Comparison of ENCODE assay signal across 11 mouse cellular contexts in the genomic region with DNA sequence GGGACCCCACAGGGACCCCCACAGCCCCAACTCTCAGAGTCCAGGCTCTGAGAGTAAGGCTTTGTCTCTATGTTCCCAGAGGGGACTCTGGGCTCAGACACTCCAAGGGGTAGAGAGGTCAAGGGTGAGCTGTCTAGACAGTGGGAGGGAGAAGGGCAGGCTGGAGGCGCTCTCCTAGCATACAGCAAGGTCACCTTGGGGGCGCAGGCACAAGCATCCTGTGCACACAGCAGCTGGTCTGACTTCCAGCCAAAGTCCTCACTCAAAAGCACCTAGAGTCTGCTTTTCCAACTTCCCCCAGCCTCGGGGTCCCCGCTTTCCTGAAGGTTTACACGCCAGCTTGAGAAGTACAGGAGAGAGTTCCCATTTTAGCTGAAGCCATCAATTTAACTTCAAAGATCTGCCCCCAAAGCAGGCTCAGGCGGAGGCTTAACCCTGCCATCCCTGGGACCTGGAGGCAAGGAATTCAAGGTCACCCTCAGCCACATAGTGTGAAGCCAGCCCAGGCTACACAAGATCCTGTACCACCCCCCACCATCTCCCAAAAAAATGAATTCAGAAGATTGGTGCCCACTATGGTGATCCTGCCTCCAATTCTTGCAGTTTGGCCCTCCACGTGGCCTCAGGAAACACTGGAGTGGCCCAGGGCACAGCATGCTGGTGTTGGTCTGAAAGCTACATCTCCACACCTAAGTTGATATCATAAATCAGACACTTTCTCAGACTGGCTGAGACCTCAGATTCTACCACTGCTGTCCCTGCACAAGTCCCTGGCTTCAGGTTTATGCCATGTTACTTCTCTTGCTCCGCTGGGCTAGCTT. TPM values are rescaled to one million over a fixed set of nuclear protein-coding genes. Genes with fewer than 3 reads are reported as not detected.
DNase-seq lines count a peak whose midpoint lies in the region; ATAC-seq lines count a peak whose summit lies in the region.
"Had no signal": no experiment of that assay in that cellular context is flagged by ENCODE, and none has a peak within 500 bp of the region (broad histone marks: within the 10 kb centered on the region; RNA-seq: fewer than 3 reads in every experiment).

No protein-coding gene starts in this region.

- H3K36me3 ChIP-seq in forebrain, embryonic 10.5 days (replicated peaks): peaks cover 42% of the 10 kb centered on the region
- H3K36me3 ChIP-seq in forebrain, embryonic 15.5 days: peaks cover 8% of the 10 kb centered on the region; the same call in 1 of the 2 replicates
- peaks cover 42% of the 10 kb centered on the region for H3K36me3 ChIP-seq in embryonic facial prominence, embryonic 13.5 days
- peaks cover 24% of the 10 kb centered on the region for H3K36me3 ChIP-seq in midbrain, embryonic 14.5 days (ENCODE audit: control insufficient read depth, insufficient read depth, low read length)

- H3K4me3 ChIP-seq in forebrain, embryonic 10.5 days: no peak overlapping the region
- H3K4me3 ChIP-seq in forebrain, embryonic 15.5 days: no peak overlapping the region
- no peak overlapping the region for H3K4me3 ChIP-seq in embryonic facial prominence, embryonic 13.5 days
- no peak overlapping the region for H3K4me3 ChIP-seq in midbrain, embryonic 14.5 days (replicated peaks; ENCODE audit: low read depth, low read length)
- H3K4me3 ChIP-seq: lung, embryonic 15.5 days had no signal

- no peak for DNase-seq in forebrain, embryonic 10.5 days (ENCODE audit: extremely low spot score, low spot score)
- peak; percentile 90 for DNase-seq in kidney, adult 9 months
- no peak for DNase-seq in midbrain, embryonic 14.5 days
- no peak for DNase-seq in left cerebral cortex, postnatal 14 days (ENCODE audit: low spot score in 2 of 2)
- DNase-seq in urinary bladder, postnatal 25 days (ENCODE audit: low spot score): no peak
- DNase-seq in layer of hippocampus, postnatal 14 days (ENCODE audit: low spot score in 2 of 2): no peak
- DNase-seq: cerebellum, adult 9-11 months had no signal

- no peak overlapping the region for H3K4me2 ChIP-seq in forebrain, embryonic 15.5 days (replicated peaks)
- no peak overlapping the region for H3K4me2 ChIP-seq in embryonic facial prominence, embryonic 13.5 days
- H3K4me2 ChIP-seq in midbrain, embryonic 14.5 days (ENCODE audit: low read length): no peak overlapping the region
- H3K4me2 ChIP-seq: lung, embryonic 15.5 days had no signal

- no peaks in the 10 kb centered on the region for H3K27me3 ChIP-seq in forebrain, embryonic 10.5 days (ENCODE audit: poor library complexity, severe bottlenecking)
- no peaks in the 10 kb centered on the region for H3K27me3 ChIP-seq in forebrain, embryonic 15.5 days
- H3K27me3 ChIP-seq in embryonic facial prominence, embryonic 13.5 days: no peaks in the 10 kb centered on the region
- no peaks in the 10 kb centered on the region for H3K27me3 ChIP-seq in midbrain, embryonic 14.5 days (ENCODE audit: control insufficient read depth, insufficient read depth, low read length)
- H3K27me3 ChIP-seq: lung, embryonic 15.5 days had no signal

- peaks cover 50% of the 10 kb centered on the region for H3K4me1 ChIP-seq in forebrain, embryonic 10.5 days
- H3K4me1 ChIP-seq in forebrain, embryonic 15.5 days: peaks cover 17% of the 10 kb centered on the region
- peaks cover 23% of the 10 kb centered on the region for H3K4me1 ChIP-seq in embryonic facial prominence, embryonic 13.5 days
- 0 out of 2 replicates have a peak, but pooled peaks cover 14% of the 10 kb centered on the region for H3K4me1 ChIP-seq in midbrain, embryonic 14.5 days (ENCODE audit: control insufficient read depth, insufficient read depth, low read length)

- no peak for ATAC-seq in forebrain, embryonic 15.5 days (replicated peaks)
- ATAC-seq in embryonic facial prominence, embryonic 13.5 days (ENCODE audit: insufficient number of reproducible peaks, insufficient read depth, low FRiP score, low TSS enrichment, low read depth): no peak
- no peak for ATAC-seq in midbrain, embryonic 14.5 days (ENCODE audit: low FRiP score, low TSS enrichment)

- intact Hi-C loops in left cerebral cortex, postnatal 14 days (cut with DNase I): no loop called here

- H3K27ac ChIP-seq in forebrain, embryonic 10.5 days: peak overlapping the region; percentile 76
- no peak overlapping the region for H3K27ac ChIP-seq in forebrain, embryonic 15.5 days (replicated peaks)
- peak overlapping the region; percentile 1; the same call in 1 of the 2 replicates for H3K27ac ChIP-seq in embryonic facial prominence, embryonic 13.5 days
- H3K27ac ChIP-seq in midbrain, embryonic 14.5 days (replicated peaks; ENCODE audit: low read depth, low read length): 0 out of 2 replicates have a peak overlapping the region, but pooled peaks have one; percentile 13
- H3K27ac ChIP-seq: lung, embryonic 15.5 days had no signal

- H3K9ac ChIP-seq in forebrain, embryonic 15.5 days (replicated peaks): no peak overlapping the region
- H3K9ac ChIP-seq in embryonic facial prominence, embryonic 13.5 days: 0 out of 2 replicates have a peak overlapping the region, but pooled peaks have one; percentile 0
- H3K9ac ChIP-seq in midbrain, embryonic 14.5 days (replicated peaks; ENCODE audit: low read length): no peak overlapping the region
- H3K9ac ChIP-seq: lung, embryonic 15.5 days had no signal

- H3K9me3 ChIP-seq in forebrain, embryonic 10.5 days: no peaks in the 10 kb centered on the region
- no peaks in the 10 kb centered on the region for H3K9me3 ChIP-seq in forebrain, embryonic 15.5 days
- H3K9me3 ChIP-seq in embryonic facial prominence, embryonic 13.5 days: no peaks in the 10 kb centered on the region
- no peaks in the 10 kb centered on the region for H3K9me3 ChIP-seq in midbrain, embryonic 14.5 days (ENCODE audit: control insufficient read depth, low read length)
- H3K9me3 ChIP-seq: lung, embryonic 15.5 days had no signal

- 64% methylated on average over 8 of the region's 8 CpGs for WGBS in forebrain, embryonic 10.5 days
- 70% methylated on average over 8 of the region's 8 CpGs for WGBS in forebrain, embryonic 15.5 days
- WGBS in embryonic facial prominence, embryonic 13.5 days: 42% methylated on average over 8 of the region's 8 CpGs
- WGBS in midbrain, embryonic 14.5 days: 58% methylated on average over 8 of the region's 8 CpGs

RNA-seq across cellular contexts. Expression of a gene that starts 12.6 kb away (rescaled TPM):
- 40.5 and 49.3 TPM in 2 replicates for polyA plus RNA-seq in forebrain, embryonic 10.5 days (2016; fragmentation: Nextera tagmentation; extraction: Ambion mirVana)
- 63.6 and 70.2 TPM in 2 replicates for polyA plus RNA-seq in forebrain, embryonic 15.5 days (2015; fragmentation: Nextera tagmentation; extraction: Ambion mirVana)
- polyA plus RNA-seq in embryonic facial prominence, embryonic 13.5 days (2015; fragmentation: Nextera tagmentation; extraction: Ambion mirVana): 50.5 and 63.1 TPM in 2 replicates
- polyA plus RNA-seq in midbrain, embryonic 14.5 days (2014; fragmentation: Nextera tagmentation; extraction: Ambion mirVana): 86.9 and 95.8 TPM in 2 replicates
- total RNA-seq in left cerebral cortex, postnatal 14 days (2021): 10 to 100 TPM; 14.8 to 19.0 TPM
- total RNA-seq in layer of hippocampus, postnatal 14 days (2021): 10 to 100 TPM; 25.9 to 30.8 TPM

RNA-seq across cellular contexts. Expression of a gene that starts 15.3 kb away (rescaled TPM):
- polyA plus RNA-seq in forebrain, embryonic 10.5 days (2016; fragmentation: Nextera tagmentation; extraction: Ambion mirVana): not detected in 2 replicates
- polyA plus RNA-seq in forebrain, embryonic 15.5 days (2015; fragmentation: Nextera tagmentation; extraction: Ambion mirVana): not detected in 2 replicates
- 0.14 and 0.22 TPM in 2 replicates for polyA plus RNA-seq in embryonic facial prominence, embryonic 13.5 days (2015; fragmentation: Nextera tagmentation; extraction: Ambion mirVana)
- 0.16 and 0.20 TPM in 2 replicates for polyA plus RNA-seq in midbrain, embryonic 14.5 days (2014; fragmentation: Nextera tagmentation; extraction: Ambion mirVana)
- not detected for total RNA-seq in left cerebral cortex, postnatal 14 days (2021)
- not detected for total RNA-seq in layer of hippocampus, postnatal 14 days (2021)

RNA-seq across cellular contexts. Expression of a gene that starts 25.5 kb away (rescaled TPM):
- 336 and 339 TPM in 2 replicates for polyA plus RNA-seq in forebrain, embryonic 10.5 days (2016; fragmentation: Nextera tagmentation; extraction: Ambion mirVana)
- 211 and 228 TPM in 2 replicates for polyA plus RNA-seq in forebrain, embryonic 15.5 days (2015; fragmentation: Nextera tagmentation; extraction: Ambion mirVana)
- polyA plus RNA-seq in embryonic facial prominence, embryonic 13.5 days (2015; fragmentation: Nextera tagmentation; extraction: Ambion mirVana): 248 and 270 TPM in 2 replicates
- 175 and 201 TPM in 2 replicates for polyA plus RNA-seq in midbrain, embryonic 14.5 days (2014; fragmentation: Nextera tagmentation; extraction: Ambion mirVana)
- 10 to 100 TPM; 64.3 to 69.7 TPM for total RNA-seq in left cerebral cortex, postnatal 14 days (2021)
- total RNA-seq in layer of hippocampus, postnatal 14 days (2021): 10 to 100 TPM; 67.8 to 71.7 TPM

RNA-seq across cellular contexts. Expression of a gene that starts 31.6 kb away (rescaled TPM):
- 0.49 and 0.87 TPM in 2 replicates for polyA plus RNA-seq in forebrain, embryonic 10.5 days (2016; fragmentation: Nextera tagmentation; extraction: Ambion mirVana)
- 0.74 and 1.3 TPM in 2 replicates for polyA plus RNA-seq in forebrain, embryonic 15.5 days (2015; fragmentation: Nextera tagmentation; extraction: Ambion mirVana)
- polyA plus RNA-seq in embryonic facial prominence, embryonic 13.5 days (2015; fragmentation: Nextera tagmentation; extraction: Ambion mirVana): 1.9 TPM in 2 replicates
- 0.34 and 1.1 TPM in 2 replicates for polyA plus RNA-seq in midbrain, embryonic 14.5 days (2014; fragmentation: Nextera tagmentation; extraction: Ambion mirVana)
- under 1 TPM; 0.90 to 0.97 TPM for total RNA-seq in left cerebral cortex, postnatal 14 days (2021)
- 1 to 10 TPM; 1.1 to 1.4 TPM for total RNA-seq in layer of hippocampus, postnatal 14 days (2021)
- polyA plus RNA-seq: C2C12 had no signal

RNA-seq across cellular contexts. Expression of a gene that starts 38.9 kb away (rescaled TPM):
- polyA plus RNA-seq in forebrain, embryonic 10.5 days (2016; fragmentation: Nextera tagmentation; extraction: Ambion mirVana): 74.4 and 84.1 TPM in 2 replicates
- polyA plus RNA-seq in forebrain, embryonic 15.5 days (2015; fragmentation: Nextera tagmentation; extraction: Ambion mirVana): 114 TPM in 2 replicates
- 100 and 107 TPM in 2 replicates for polyA plus RNA-seq in embryonic facial prominence, embryonic 13.5 days (2015; fragmentation: Nextera tagmentation; extraction: Ambion mirVana)
- polyA plus RNA-seq in midbrain, embryonic 14.5 days (2014; fragmentation: Nextera tagmentation; extraction: Ambion mirVana): 172 and 213 TPM in 2 replicates
- 100 to 1,000 TPM; 270 to 302 TPM for total RNA-seq in left cerebral cortex, postnatal 14 days (2021)
- total RNA-seq in layer of hippocampus, postnatal 14 days (2021): 100 to 1,000 TPM; 253 to 259 TPM
